Mouse (Mus musculus): ENCODE results near the gene Dapp1.

DNA sequence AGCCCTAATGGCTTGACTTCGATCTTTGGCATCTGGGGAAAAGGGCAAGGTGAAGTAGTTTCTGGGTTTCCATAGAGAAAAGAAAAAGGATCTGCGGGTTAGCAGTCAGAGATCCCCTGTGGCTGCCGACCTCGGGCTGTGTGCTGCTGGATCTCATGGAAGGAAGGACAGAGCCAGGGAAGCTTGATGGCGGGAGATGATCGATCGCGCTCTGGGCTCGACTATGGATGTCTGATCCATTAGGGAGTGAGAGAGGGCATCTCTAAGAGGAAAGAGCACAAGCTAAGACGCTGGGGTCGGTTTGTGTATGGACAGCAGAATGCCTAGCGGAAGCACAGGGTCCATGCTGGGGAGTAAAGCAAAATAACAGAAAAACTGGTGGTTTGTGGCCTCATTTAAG is 11.4 kb downstream of the Dapp1 start:
- TF ChIP-seq CTCF (IDR thresholded peaks at IDR 0.05; ENCODE audit: extremely low read depth, insufficient read length, insufficient replicate concordance, low read depth, low read length): no peak
- no peak for TF ChIP-seq POLR2A (IDR thresholded peaks at IDR 0.05; ENCODE audit: low read depth, low read length)
